Mouse (Mus musculus): ENCODE measurements at regions not wholly inside any gene's neighbourhood (a gene's known extent, or its start where the extent isn't known, plus 50 kb on each side); places are given as distances from the start of the nearest gene placed in this dataset.

- H3K4me2 ChIP-seq, result no peak overlapping the region
- peaks cover 41% of the 10 kb centered on the region for H3K27me3 ChIP-seq
- no peak overlapping the region for H3K9ac ChIP-seq
- no peaks in the 10 kb centered on the region for H3K36me3 ChIP-seq
- no peak for ATAC-seq (replicated peaks; ENCODE audit: insufficient number of reproducible peaks, insufficient read depth, low FRiP score, low read depth)
- H3K4me3 ChIP-seq, result no peak overlapping the region
- WGBS, result 56% methylated on average over 6 of the region's 6 CpGs
- no peaks in the 10 kb centered on the region for H3K9me3 ChIP-seq (replicated peaks)
- H3K27ac ChIP-seq, result no peak overlapping the region
- 0 out of 2 replicates have a peak, but pooled peaks cover 1% of the 10 kb centered on the region for H3K4me1 ChIP-seq (replicated peaks)
Measured at GRCm38 (mm10) chr4:125917210-125917609, 107.1 kb upstream of the Csf3r start.

GRCm38 (mm10) chr4:125921550-125922316, 102.6 kb upstream of the Csf3r start:
- peak overlapping the region; percentile 43 for H3K4me2 ChIP-seq
- no peak for ATAC-seq (replicated peaks; ENCODE audit: insufficient number of reproducible peaks, insufficient read depth, low FRiP score, low read depth)
- H3K36me3 ChIP-seq, result no peaks in the 10 kb centered on the region
- H3K27me3 ChIP-seq, result peaks cover 32% of the 10 kb centered on the region
- no peaks in the 10 kb centered on the region for H3K9me3 ChIP-seq (replicated peaks)
- H3K4me3 ChIP-seq, result 0 out of 2 replicates have a peak overlapping the region, but pooled peaks have one; percentile 17
- WGBS, result 13% methylated on average over 19 of the region's 19 CpGs
- H3K4me1 ChIP-seq (replicated peaks), result 0 out of 2 replicates have a peak, but pooled peaks cover 3% of the 10 kb centered on the region
- H3K9ac ChIP-seq, result no peak overlapping the region
- no peak overlapping the region for H3K27ac ChIP-seq

- H3K9ac ChIP-seq, result no peak overlapping the region
- H3K27ac ChIP-seq, result no peak overlapping the region
- 17% methylated on average over 11 of the region's 11 CpGs for WGBS
Measured at GRCm38 (mm10) chr4:125922317-125922878, 102.0 kb upstream of the Csf3r start.

GRCm38 (mm10) chr4:125923225-125923624, 101.1 kb upstream of the Csf3r start:
- no peak overlapping the region for H3K4me3 ChIP-seq
- 0 out of 2 replicates have a peak, but pooled peaks cover 3% of the 10 kb centered on the region for H3K4me1 ChIP-seq (replicated peaks)
- no peaks in the 10 kb centered on the region for H3K9me3 ChIP-seq (replicated peaks)
- H3K36me3 ChIP-seq, result no peaks in the 10 kb centered on the region
- H3K27me3 ChIP-seq, result peaks cover 31% of the 10 kb centered on the region
- H3K4me2 ChIP-seq, result no peak overlapping the region
- 39% methylated on average over 7 of the region's 7 CpGs for WGBS
- no peak overlapping the region for H3K27ac ChIP-seq
- no peak for ATAC-seq (replicated peaks; ENCODE audit: insufficient number of reproducible peaks, insufficient read depth, low FRiP score, low read depth)
- H3K9ac ChIP-seq, result no peak overlapping the region

More at GRCm38 (mm10) chr4:125922317-125922878, 102.0 kb upstream of the Csf3r start:
- no peak overlapping the region for H3K4me2 ChIP-seq
- H3K9me3 ChIP-seq (replicated peaks), result no peaks in the 10 kb centered on the region
- H3K4me3 ChIP-seq, result no peak overlapping the region
- no peak for ATAC-seq (replicated peaks; ENCODE audit: insufficient number of reproducible peaks, insufficient read depth, low FRiP score, low read depth)
- 0 out of 2 replicates have a peak, but pooled peaks cover 3% of the 10 kb centered on the region for H3K4me1 ChIP-seq (replicated peaks)
- peaks cover 27% of the 10 kb centered on the region for H3K27me3 ChIP-seq
- no peaks in the 10 kb centered on the region for H3K36me3 ChIP-seq

GRCm38 (mm10) chr4:125928196-125928595, 96.2 kb upstream of the Csf3r start:
- H3K9ac ChIP-seq, result no peak overlapping the region
- ATAC-seq (replicated peaks; ENCODE audit: insufficient number of reproducible peaks, insufficient read depth, low FRiP score, low read depth), result no peak
- H3K27me3 ChIP-seq, result peaks cover 46% of the 10 kb centered on the region

GRCm38 (mm10) chr4:125929122-125929772, 95.1 kb upstream of the Csf3r start:
- no peaks in the 10 kb centered on the region for H3K9me3 ChIP-seq (replicated peaks)
- 62% methylated on average over 17 of the region's 17 CpGs for WGBS
- H3K4me2 ChIP-seq, result no peak overlapping the region
- peaks cover 47% of the 10 kb centered on the region for H3K27me3 ChIP-seq
- no peak overlapping the region for H3K9ac ChIP-seq
- H3K4me3 ChIP-seq, result no peak overlapping the region
- no peak overlapping the region for H3K27ac ChIP-seq
- no peak for ATAC-seq (replicated peaks; ENCODE audit: insufficient number of reproducible peaks, insufficient read depth, low FRiP score, low read depth)
- H3K36me3 ChIP-seq, result no peaks in the 10 kb centered on the region
- no peaks in the 10 kb centered on the region for H3K4me1 ChIP-seq (replicated peaks)

More at GRCm38 (mm10) chr4:125928196-125928595, 96.2 kb upstream of the Csf3r start:
- 43% methylated on average over 4 of the region's 4 CpGs for WGBS
- Histone ChIP-seq H3K4me3 (no peak overlapping the region), H3K36me3 (no peaks in the 10 kb centered on the region), H3K27ac (no peak overlapping the region), H3K4me1 (replicated peaks) (no peaks in the 10 kb centered on the region), H3K4me2 (no peak overlapping the region), H3K9me3 (replicated peaks) (no peaks in the 10 kb centered on the region)

GRCm38 (mm10) chr4:125930764-125931163, 93.6 kb upstream of the Csf3r start:
- no peak overlapping the region for H3K27ac ChIP-seq
- H3K9me3 ChIP-seq (replicated peaks), result no peaks in the 10 kb centered on the region
- ATAC-seq (replicated peaks; ENCODE audit: insufficient number of reproducible peaks, insufficient read depth, low FRiP score, low read depth), result no peak
- no peak overlapping the region for H3K4me3 ChIP-seq
- 44% methylated on average over 10 of the region's 10 CpGs for WGBS
- no peaks in the 10 kb centered on the region for H3K36me3 ChIP-seq
- H3K27me3 ChIP-seq, result peaks cover 47% of the 10 kb centered on the region
- H3K4me1 ChIP-seq (replicated peaks), result no peaks in the 10 kb centered on the region
- no peak overlapping the region for H3K9ac ChIP-seq
- H3K4me2 ChIP-seq, result no peak overlapping the region

GRCm38 (mm10) chr4:125931321-125931720, 93.0 kb upstream of the Csf3r start:
- H3K36me3 ChIP-seq, result no peaks in the 10 kb centered on the region
- no peak overlapping the region for H3K27ac ChIP-seq
- H3K4me2 ChIP-seq, result no peak overlapping the region
- H3K9me3 ChIP-seq (replicated peaks), result no peaks in the 10 kb centered on the region
- ATAC-seq (replicated peaks; ENCODE audit: insufficient number of reproducible peaks, insufficient read depth, low FRiP score, low read depth), result no peak
- no peak overlapping the region for H3K4me3 ChIP-seq
- no peaks in the 10 kb centered on the region for H3K4me1 ChIP-seq (replicated peaks)
- 51% methylated on average over 6 of the region's 6 CpGs for WGBS
- peaks cover 47% of the 10 kb centered on the region for H3K27me3 ChIP-seq
- no peak overlapping the region for H3K9ac ChIP-seq

- Histone ChIP-seq H3K9ac (no peak overlapping the region), H3K4me3 (no peak overlapping the region), H3K36me3 (no peaks in the 10 kb centered on the region), H3K27ac (no peak overlapping the region), H3K9me3 (replicated peaks) (no peaks in the 10 kb centered on the region), H3K4me1 (replicated peaks) (no peaks in the 10 kb centered on the region), H3K27me3 (peaks cover 47% of the 10 kb centered on the region), H3K4me2 (no peak overlapping the region)
- no peak for ATAC-seq (replicated peaks; ENCODE audit: insufficient number of reproducible peaks, insufficient read depth, low FRiP score, low read depth)
- 62% methylated on average over 22 of the region's 22 CpGs for WGBS
Measured at GRCm38 (mm10) chr4:125932036-125932756, 92.2 kb upstream of the Csf3r start.

GRCm38 (mm10) chr4:125936357-125936756, 88.0 kb upstream of the Csf3r start:
- H3K4me2 ChIP-seq, result no peak overlapping the region
- ATAC-seq (replicated peaks; ENCODE audit: insufficient number of reproducible peaks, insufficient read depth, low FRiP score, low read depth), result no peak
- 62% methylated on average over 7 of the region's 7 CpGs for WGBS
- H3K4me1 ChIP-seq (replicated peaks), result no peaks in the 10 kb centered on the region
- H3K36me3 ChIP-seq, result no peaks in the 10 kb centered on the region
- H3K9ac ChIP-seq, result no peak overlapping the region
- no peak overlapping the region for H3K4me3 ChIP-seq
- no peak overlapping the region for H3K27ac ChIP-seq
- no peaks in the 10 kb centered on the region for H3K9me3 ChIP-seq (replicated peaks)
- H3K27me3 ChIP-seq, result peaks cover 23% of the 10 kb centered on the region

GRCm38 (mm10) chr4:125938186-125938585, 86.2 kb upstream of the Csf3r start:
- no peaks in the 10 kb centered on the region for H3K36me3 ChIP-seq
- H3K27ac ChIP-seq, result no peak overlapping the region
- H3K4me2 ChIP-seq, result no peak overlapping the region
- WGBS, result 48% methylated on average over 6 of the region's 6 CpGs
- ATAC-seq (replicated peaks; ENCODE audit: insufficient number of reproducible peaks, insufficient read depth, low FRiP score, low read depth), result no peak
- no peak overlapping the region for H3K9ac ChIP-seq
- H3K4me1 ChIP-seq (replicated peaks), result no peaks in the 10 kb centered on the region
- peaks cover 11% of the 10 kb centered on the region; the same call in 1 of the 2 replicates for H3K27me3 ChIP-seq
- no peaks in the 10 kb centered on the region for H3K9me3 ChIP-seq (replicated peaks)
- no peak overlapping the region for H3K4me3 ChIP-seq

Data from heart, embryonic 15.5 days (tissue).